Mouse (Mus musculus): ENCODE results near the gene Ppfia2. TPM values are rescaled to one million over a fixed set of nuclear protein-coding genes. Genes with fewer than 3 reads are reported as not detected.

Gene Ppfia2
- polyA plus RNA-seq, 1 experiment from 2014 or later: 0.20 TPM

DNA sequence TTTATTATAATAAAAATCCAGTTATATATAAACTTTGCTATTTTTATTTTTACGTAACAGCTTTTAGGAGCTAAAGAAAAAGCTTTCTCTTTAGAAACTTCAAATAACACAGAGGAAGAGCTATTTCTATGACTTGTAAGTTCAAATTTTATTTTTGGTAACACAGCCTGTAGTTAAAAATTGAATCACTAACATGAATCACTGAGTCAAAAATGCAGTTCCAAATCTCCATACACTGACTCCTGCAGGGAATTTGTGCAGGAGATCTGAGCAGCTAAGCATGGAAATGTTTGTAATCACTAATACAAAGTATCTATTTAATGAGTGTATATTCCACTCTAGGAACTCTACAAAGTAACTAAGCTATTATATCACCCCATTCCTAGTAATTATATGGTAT is 354.1 kb downstream of the Ppfia2 start:
- Histone ChIP-seq H3K9ac (no peak overlapping the region), H3K27ac (ENCODE audit: poor library complexity, severe bottlenecking) (no peak overlapping the region), H3K27me3 (replicated peaks) (no peaks in the 10 kb centered on the region), H3K4me3 (no peak overlapping the region), H3K9me3 (replicated peaks) (no peaks in the 10 kb centered on the region), H3K4me1 (replicated peaks) (no peaks in the 10 kb centered on the region), H3K4me2 (no peak overlapping the region), H3K36me3 (no peaks in the 10 kb centered on the region)
- ATAC-seq (ENCODE audit: insufficient number of reproducible peaks, low FRiP score): no peak
- WGBS: 78% methylated on average over 1 of the region's 1 CpGs

DNA sequence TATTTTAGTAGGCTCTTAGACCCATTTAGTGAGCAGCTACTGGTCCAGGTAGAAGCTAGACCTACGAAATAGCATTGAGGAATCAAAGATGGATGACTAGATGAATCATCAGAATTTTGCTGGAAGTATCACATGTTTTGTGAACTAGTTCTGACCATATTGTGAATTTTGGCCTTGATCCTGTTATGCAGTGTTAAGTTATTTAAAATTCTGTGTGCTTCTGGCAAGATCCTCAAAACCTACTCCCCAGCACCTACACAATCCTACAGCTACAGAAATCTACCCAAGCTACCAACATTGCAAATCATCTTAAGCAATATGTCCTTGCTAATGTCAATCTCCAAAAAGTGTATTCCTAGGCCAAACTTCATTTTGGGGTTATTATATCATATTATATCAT is 368.3 kb downstream of the Ppfia2 start:
- Histone ChIP-seq H3K36me3 (no peaks in the 10 kb centered on the region), H3K27ac (ENCODE audit: poor library complexity, severe bottlenecking) (no peak overlapping the region), H3K4me1 (replicated peaks) (no peaks in the 10 kb centered on the region), H3K9ac (no peak overlapping the region), H3K9me3 (replicated peaks) (no peaks in the 10 kb centered on the region), H3K4me2 (no peak overlapping the region), H3K4me3 (no peak overlapping the region), H3K27me3 (replicated peaks) (no peaks in the 10 kb centered on the region)
- 63% methylated on average over 1 of the region's 1 CpGs for WGBS
- ATAC-seq (ENCODE audit: insufficient number of reproducible peaks, low FRiP score): no peak

DNA sequence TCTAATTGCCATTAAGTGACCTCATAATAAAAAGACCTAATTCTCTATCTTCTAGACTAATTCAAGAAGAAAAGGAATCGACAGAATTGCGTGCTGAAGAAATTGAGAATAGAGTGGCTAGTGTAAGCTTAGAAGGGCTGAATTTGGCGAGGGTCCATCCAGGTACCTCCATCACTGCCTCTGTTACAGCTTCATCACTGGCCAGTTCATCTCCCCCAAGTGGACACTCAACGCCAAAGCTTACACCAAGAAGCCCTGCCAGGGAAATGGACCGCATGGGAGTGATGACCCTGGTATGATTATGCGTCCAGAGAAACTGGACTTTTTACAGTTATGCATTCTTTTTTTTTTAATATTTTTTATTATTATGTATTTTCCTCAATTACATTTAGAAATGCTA is 388.0 kb downstream of the Ppfia2 start:
- H3K4me3 ChIP-seq: no peak overlapping the region
- H3K36me3 ChIP-seq: no peaks in the 10 kb centered on the region
- no peak overlapping the region for H3K9ac ChIP-seq
- ATAC-seq (ENCODE audit: insufficient number of reproducible peaks, low FRiP score): no peak
- no peak overlapping the region for H3K4me2 ChIP-seq
- H3K27ac ChIP-seq (ENCODE audit: poor library complexity, severe bottlenecking): no peak overlapping the region
- H3K4me1 ChIP-seq (replicated peaks): no peaks in the 10 kb centered on the region
- WGBS: 73% methylated on average over 6 of the region's 6 CpGs
- no peaks in the 10 kb centered on the region for H3K9me3 ChIP-seq (replicated peaks)
- H3K27me3 ChIP-seq (replicated peaks): no peaks in the 10 kb centered on the region

DNA sequence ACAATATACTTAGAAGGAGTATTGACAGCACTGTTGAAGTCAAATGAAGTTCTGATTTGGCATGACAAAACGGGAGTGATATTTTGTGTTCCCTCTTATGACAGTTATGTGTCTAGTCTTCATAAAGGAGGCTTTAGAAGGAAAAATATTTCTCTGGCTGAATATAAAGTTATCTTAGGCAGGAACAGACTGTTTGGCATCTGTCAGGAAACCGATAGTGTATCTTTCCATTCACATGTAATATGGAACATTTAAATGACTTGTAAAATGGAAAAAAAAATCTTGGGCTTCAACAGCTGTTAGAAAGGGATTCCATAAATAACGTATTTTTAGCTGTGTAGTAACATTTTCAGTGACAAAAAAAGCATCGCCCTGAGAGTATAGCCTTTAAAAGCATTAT is 400.1 kb downstream of the Ppfia2 start:
- Histone ChIP-seq H3K36me3 (no peaks in the 10 kb centered on the region), H3K27ac (ENCODE audit: poor library complexity, severe bottlenecking) (no peak overlapping the region), H3K9me3 (replicated peaks) (no peaks in the 10 kb centered on the region), H3K9ac (no peak overlapping the region), H3K4me3 (no peak overlapping the region), H3K4me1 (replicated peaks) (no peaks in the 10 kb centered on the region), H3K4me2 (no peak overlapping the region), H3K27me3 (replicated peaks) (no peaks in the 10 kb centered on the region)
- 63% methylated on average over 4 of the region's 4 CpGs for WGBS
- no peak for ATAC-seq (ENCODE audit: insufficient number of reproducible peaks, low FRiP score)

DNA sequence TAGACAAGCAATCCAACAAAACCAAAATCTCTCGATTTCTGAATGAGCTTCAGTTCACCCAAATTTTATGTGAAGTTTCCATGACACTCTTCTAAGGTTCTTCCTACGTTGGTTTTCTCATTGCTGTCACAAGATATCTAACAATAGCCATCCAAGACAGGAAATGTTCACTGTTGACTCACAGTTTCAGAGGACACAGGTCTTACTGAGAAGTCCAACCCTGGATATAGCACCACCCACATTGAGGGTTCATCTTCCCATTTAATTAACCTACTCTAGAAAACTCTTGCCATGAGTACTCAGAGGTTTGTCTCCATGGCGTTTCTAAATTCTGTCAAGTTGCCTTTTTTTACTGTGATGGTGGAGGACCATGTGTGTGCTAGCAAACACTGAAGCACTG is 401.7 kb downstream of the Ppfia2 start:
- Histone ChIP-seq H3K4me1 (replicated peaks) (no peaks in the 10 kb centered on the region), H3K27ac (ENCODE audit: poor library complexity, severe bottlenecking) (no peak overlapping the region), H3K9ac (no peak overlapping the region), H3K4me3 (no peak overlapping the region), H3K36me3 (no peaks in the 10 kb centered on the region), H3K27me3 (replicated peaks) (no peaks in the 10 kb centered on the region), H3K9me3 (replicated peaks) (no peaks in the 10 kb centered on the region), H3K4me2 (no peak overlapping the region)
- no peak for ATAC-seq (ENCODE audit: insufficient number of reproducible peaks, low FRiP score)
- 65% methylated on average over 3 of the region's 3 CpGs for WGBS

DNA sequence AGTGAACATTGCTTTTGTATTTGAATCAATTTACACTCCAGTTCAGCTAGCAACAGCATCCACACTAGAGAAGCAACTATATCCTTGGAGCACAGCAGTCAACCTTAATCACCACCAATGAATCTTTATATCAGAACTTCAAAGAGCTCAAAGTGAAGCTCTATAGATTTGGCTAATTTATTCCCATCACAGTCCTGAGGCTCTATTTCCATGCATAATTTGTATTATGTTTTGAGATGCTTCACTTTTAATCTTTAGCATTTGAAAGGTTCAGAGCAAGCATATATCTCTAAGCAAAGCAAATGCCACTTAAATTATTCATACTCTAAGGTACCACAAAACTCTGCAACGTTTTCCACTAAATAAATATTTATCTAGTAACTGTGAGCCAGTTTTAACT is 402.6 kb downstream of the Ppfia2 start:
- Histone ChIP-seq H3K9me3 (replicated peaks) (no peaks in the 10 kb centered on the region), H3K36me3 (no peaks in the 10 kb centered on the region), H3K4me3 (no peak overlapping the region), H3K4me2 (no peak overlapping the region), H3K27ac (ENCODE audit: poor library complexity, severe bottlenecking) (no peak overlapping the region), H3K9ac (no peak overlapping the region), H3K4me1 (replicated peaks) (no peaks in the 10 kb centered on the region), H3K27me3 (replicated peaks) (no peaks in the 10 kb centered on the region)
- no peak for ATAC-seq (ENCODE audit: insufficient number of reproducible peaks, low FRiP score)
- WGBS: 32% methylated on average over 1 of the region's 1 CpGs

DNA sequence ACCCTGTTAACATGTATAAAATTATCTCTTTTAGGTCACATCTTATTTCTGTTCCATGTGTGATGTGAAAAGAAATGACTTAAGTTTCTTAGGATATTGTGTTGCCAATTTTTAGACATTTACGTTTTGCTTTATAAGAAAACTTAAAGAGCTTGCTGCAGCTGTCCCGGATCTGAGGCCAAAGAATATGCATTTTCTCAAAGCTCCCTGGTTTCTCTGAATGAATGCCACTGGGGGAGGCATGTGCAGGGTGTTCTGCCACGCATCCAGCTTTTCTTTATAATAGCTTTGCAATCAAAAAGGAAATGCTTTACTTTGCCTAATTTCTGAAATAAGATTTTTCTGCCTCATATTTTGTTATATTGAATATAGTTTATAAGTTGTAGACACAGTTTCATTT is 411.2 kb downstream of the Ppfia2 start:
- Histone ChIP-seq H3K27me3 (replicated peaks) (no peaks in the 10 kb centered on the region), H3K4me1 (replicated peaks) (no peaks in the 10 kb centered on the region), H3K9me3 (replicated peaks) (no peaks in the 10 kb centered on the region), H3K9ac (no peak overlapping the region), H3K36me3 (no peaks in the 10 kb centered on the region), H3K4me2 (no peak overlapping the region), H3K27ac (ENCODE audit: poor library complexity, severe bottlenecking) (no peak overlapping the region), H3K4me3 (no peak overlapping the region)
- no peak for ATAC-seq (ENCODE audit: insufficient number of reproducible peaks, low FRiP score)
- 69% methylated on average over 3 of the region's 3 CpGs for WGBS

DNA sequence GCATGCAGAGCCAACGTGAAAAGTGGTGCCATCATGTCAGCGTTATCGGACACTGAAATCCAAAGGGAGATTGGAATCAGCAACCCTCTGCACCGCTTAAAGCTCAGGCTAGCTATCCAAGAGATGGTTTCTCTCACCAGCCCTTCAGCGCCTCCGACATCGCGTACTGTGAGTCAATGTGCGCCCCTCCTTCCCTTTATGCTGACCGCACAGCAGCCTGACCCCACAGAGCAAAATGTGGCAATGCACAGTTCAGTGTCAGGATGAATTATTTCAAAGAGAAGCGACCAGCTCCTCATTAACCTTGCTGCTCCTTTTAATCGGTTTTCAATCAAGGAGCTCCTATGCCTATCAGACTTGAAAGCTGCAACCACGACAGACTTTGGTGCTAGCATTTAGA is 426.2 kb downstream of the Ppfia2 start:
- Histone ChIP-seq H3K4me1 (replicated peaks) (no peaks in the 10 kb centered on the region), H3K4me2 (no peak overlapping the region), H3K4me3 (no peak overlapping the region), H3K36me3 (no peaks in the 10 kb centered on the region), H3K27ac (ENCODE audit: poor library complexity, severe bottlenecking) (no peak overlapping the region), H3K27me3 (replicated peaks) (no peaks in the 10 kb centered on the region), H3K9ac (no peak overlapping the region), H3K9me3 (replicated peaks) (no peaks in the 10 kb centered on the region)
- WGBS: 62% methylated on average over 13 of the region's 13 CpGs
- ATAC-seq (ENCODE audit: insufficient number of reproducible peaks, low FRiP score): no peak

DNA sequence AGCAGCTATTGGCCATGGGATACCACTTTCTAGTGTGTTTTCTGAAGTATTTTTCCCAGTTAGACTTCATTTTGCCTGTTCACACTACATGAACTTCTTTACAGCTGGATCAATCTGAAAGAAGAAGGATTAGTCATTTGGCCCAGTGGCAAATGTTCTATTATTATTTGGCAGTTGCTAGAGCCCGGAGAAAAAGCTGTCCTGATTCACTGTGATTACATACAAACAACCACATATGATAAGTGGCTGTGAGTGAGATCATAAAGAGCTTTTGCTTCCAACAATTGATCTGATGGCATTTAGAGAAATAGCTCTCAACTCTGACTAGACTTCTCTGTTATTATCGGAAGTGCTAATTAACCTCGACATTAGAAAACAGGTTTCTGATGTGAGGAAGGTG is 440.0 kb downstream of the Ppfia2 start:
- H3K9me3 ChIP-seq (replicated peaks): 0 out of 2 replicates have a peak, but pooled peaks cover 4% of the 10 kb centered on the region
- no peak for ATAC-seq (ENCODE audit: insufficient number of reproducible peaks, low FRiP score)
- 67% methylated on average over 3 of the region's 3 CpGs for WGBS

DNA sequence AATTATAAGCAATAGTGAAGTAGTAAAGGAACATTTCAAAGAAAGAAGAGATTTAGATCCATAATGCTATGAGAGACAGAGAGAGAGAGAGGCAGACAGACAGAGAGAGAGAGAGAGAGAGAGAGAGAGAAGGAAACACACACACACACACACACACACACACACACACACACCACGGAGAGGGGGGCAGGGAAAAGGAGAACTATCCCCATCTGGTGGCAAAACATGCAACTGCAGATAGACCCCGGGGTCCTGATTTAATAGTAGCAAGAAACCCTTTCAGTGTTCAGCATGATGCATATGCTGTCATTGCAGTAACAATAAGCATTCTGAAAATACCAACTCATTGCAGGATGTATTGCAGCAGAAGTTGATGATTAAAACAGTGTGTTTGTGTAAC is 442.9 kb downstream of the Ppfia2 start:
- no peak overlapping the region for H3K4me3 ChIP-seq
- no peak overlapping the region for H3K9ac ChIP-seq
- WGBS: 15% methylated on average over 2 of the region's 2 CpGs
- H3K27me3 ChIP-seq (replicated peaks): no peaks in the 10 kb centered on the region
- no peak for ATAC-seq (ENCODE audit: insufficient number of reproducible peaks, low FRiP score)
- no peaks in the 10 kb centered on the region for H3K36me3 ChIP-seq
- no peaks in the 10 kb centered on the region for H3K4me1 ChIP-seq (replicated peaks)
- 0 out of 2 replicates have a peak, but pooled peaks cover 4% of the 10 kb centered on the region for H3K9me3 ChIP-seq (replicated peaks)
- no peak overlapping the region for H3K27ac ChIP-seq (ENCODE audit: poor library complexity, severe bottlenecking)
- H3K4me2 ChIP-seq: no peak overlapping the region

More for the DNA sequence above, 440.0 kb downstream of the Ppfia2 start:
- no peak overlapping the region for H3K9ac ChIP-seq
- H3K27me3 ChIP-seq (replicated peaks): no peaks in the 10 kb centered on the region
- H3K4me3 ChIP-seq: no peak overlapping the region
- no peak overlapping the region for H3K27ac ChIP-seq (ENCODE audit: poor library complexity, severe bottlenecking)
- no peaks in the 10 kb centered on the region for H3K4me1 ChIP-seq (replicated peaks)
- H3K4me2 ChIP-seq: no peak overlapping the region
- H3K36me3 ChIP-seq: no peaks in the 10 kb centered on the region

DNA sequence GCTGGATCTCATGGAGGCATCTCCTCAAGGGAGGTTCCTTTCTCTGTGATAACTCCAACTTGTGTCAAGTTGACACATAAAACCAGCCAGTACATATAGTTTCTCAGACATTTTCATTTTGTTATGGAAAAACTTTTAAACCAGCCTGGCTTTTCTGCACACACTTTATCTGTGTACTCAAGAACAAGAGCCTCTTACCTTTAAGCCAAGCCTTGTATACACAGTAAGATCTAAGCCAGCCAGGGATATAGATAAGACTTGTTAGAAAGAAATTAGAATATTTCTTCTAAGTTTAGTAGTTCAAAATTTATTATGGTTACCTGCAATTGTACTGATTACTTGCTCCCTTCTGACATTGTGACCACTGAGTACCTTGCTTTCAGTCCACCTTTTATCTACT is 444.1 kb downstream of the Ppfia2 start:
- Histone ChIP-seq H3K4me1 (replicated peaks) (no peaks in the 10 kb centered on the region), H3K4me3 (no peak overlapping the region), H3K27ac (ENCODE audit: poor library complexity, severe bottlenecking) (no peak overlapping the region), H3K9me3 (replicated peaks) (0 out of 2 replicates have a peak, but pooled peaks cover 4% of the 10 kb centered on the region), H3K27me3 (replicated peaks) (no peaks in the 10 kb centered on the region), H3K36me3 (no peaks in the 10 kb centered on the region), H3K9ac (no peak overlapping the region), H3K4me2 (no peak overlapping the region)
- no peak for ATAC-seq (ENCODE audit: insufficient number of reproducible peaks, low FRiP score)

DNA sequence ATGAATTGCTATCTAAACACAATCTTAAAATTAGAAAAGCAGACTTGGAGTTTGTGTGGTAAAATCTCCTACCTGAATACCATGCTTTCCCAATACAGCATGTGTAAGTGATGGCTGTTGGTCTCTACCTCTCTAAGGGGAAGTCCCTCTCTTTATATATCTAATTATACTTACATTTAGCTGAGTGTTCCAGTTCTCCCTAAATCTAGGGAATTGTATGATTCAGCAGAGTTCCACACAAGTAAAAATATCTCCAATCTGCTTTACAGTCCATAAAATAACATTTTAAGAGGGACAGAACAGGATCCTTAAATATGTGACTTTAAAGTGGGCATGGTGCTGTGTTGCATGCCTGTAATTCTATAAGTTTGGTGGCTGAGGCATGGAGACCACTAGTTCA is 444.7 kb downstream of the Ppfia2 start:
- Histone ChIP-seq H3K4me1 (replicated peaks) (no peaks in the 10 kb centered on the region), H3K27me3 (replicated peaks) (no peaks in the 10 kb centered on the region), H3K9ac (no peak overlapping the region), H3K9me3 (replicated peaks) (0 out of 2 replicates have a peak, but pooled peaks cover 4% of the 10 kb centered on the region), H3K27ac (ENCODE audit: poor library complexity, severe bottlenecking) (no peak overlapping the region), H3K36me3 (no peaks in the 10 kb centered on the region), H3K4me3 (no peak overlapping the region), H3K4me2 (no peak overlapping the region)
- no peak for ATAC-seq (ENCODE audit: insufficient number of reproducible peaks, low FRiP score)

Data from heart, embryonic 12.5 days (tissue).